Mouse (Mus musculus) kidney, postnatal 0 days (tissue): ENCODE measurements around the gene Nfia. TPM values are rescaled to one million over a fixed set of nuclear protein-coding genes. Genes with fewer than 3 reads are reported as not detected.
A peak's percentile ranks its signal among the peaks of the same experiment; 100 is the strongest.

Experiments used
- ATAC-seq: fragments of 200-750 bp; cut with Nextera tagmentation; replicated peaks from 2 replicates; pipeline ENCODE4 v1.8.0; 2017; ENCODE audit warnings: low read depth, moderate number of reproducible peaks, moderate TSS enrichment, moderate library complexity; ENCODE audit not compliant: low FRiP score
- DNase-seq: peaks from one replicate; pipeline ENCODE4 v3.0.0-alpha.2; 2016; ENCODE audit warnings: low spot score
- H3K27ac ChIP-seq: fragments of 300-500 bp; sonication (generic); 2 replicates; pipeline ENCODE4 v1.5.1; 2014; ENCODE audit warnings: mild to moderate bottlenecking
- H3K27me3 ChIP-seq: fragments of 300-500 bp; sonication (generic); 2 replicates; pipeline ENCODE4 v1.6.1; 2014; ENCODE audit warnings: low read length, mixed read lengths; ENCODE audit not compliant: insufficient read depth
- H3K36me3 ChIP-seq: fragments of 300-500 bp; sonication (generic); 2 replicates; pipeline ENCODE4 v1.6.1; 2014; ENCODE audit warnings: low read length, mixed read lengths; ENCODE audit not compliant: insufficient read depth
- H3K4me1 ChIP-seq: fragments of 300-500 bp; sonication (generic); replicated peaks from 2 replicates; pipeline ENCODE4 v1.6.1; 2014; ENCODE audit warnings: antibody characterized with exemption, low read length, mixed read lengths; ENCODE audit not compliant: insufficient read depth
- H3K4me2 ChIP-seq: fragments of 300-500 bp; sonication (generic); 2 replicates; pipeline ENCODE4 v1.6.1; 2014; ENCODE audit warnings: mild to moderate bottlenecking, low read length, moderate library complexity, mixed read lengths
- H3K4me3 ChIP-seq: fragments of 300-500 bp; sonication (generic); replicated peaks from 2 replicates; pipeline ENCODE4 v1.5.1; 2014; ENCODE audit warnings: low read depth, low read length
- H3K9ac ChIP-seq: fragments of 300-500 bp; sonication (generic); 2 replicates; pipeline ENCODE4 v1.6.1; 2014; ENCODE audit warnings: low read depth, low read length
- H3K9me3 ChIP-seq: fragments of 300-500 bp; sonication (generic); replicated peaks from 2 replicates; pipeline ENCODE4 v1.6.1; 2016; ENCODE audit warnings: low read length, inconsistent platforms, mixed read lengths
- CTCF ChIP-seq: IDR thresholded peaks from 2 replicates; pipeline ENCODE4 v1.5.1; 2016; ENCODE audit warnings: antibody characterized with exemption, low read depth, mild to moderate bottlenecking, moderate library complexity
- WGBS: fragments of 180-500 bp; shearing (Covaris S2); extraction: QIAGEN DNeasy Blood & Tissue Kit; methylation state at CpG from one replicate; pipeline ENCODE4 v1.1.7; 2014; 5-methylcytosine and 5-hydroxymethylcytosine counted together
- polyA plus RNA-seq: library from polyadenylated mRNA; unstranded; fragments of >200 nt; fragmentation: Nextera tagmentation; extraction: Ambion mirVana; gene quantifications from 2 replicates; pipeline ENCODE4 v1.2.1, GENCODE M21; 2015

The Nfia gene
- polyA plus RNA-seq, 1 experiment from 2014 or later = 25.9 TPM

- 0 out of 2 replicates have a peak, but pooled peaks have one; percentile 2 for TF ChIP-seq CTCF
- DNase-seq (no peak), ATAC-seq (no peak)
- Histone ChIP-seq H3K9ac (no peak overlapping the region), H3K4me1 (0 out of 2 replicates have a peak, but pooled peaks cover 3% of the 10 kb centered on the region), H3K4me3 (no peak overlapping the region), H3K9me3 (no peaks in the 10 kb centered on the region), H3K27ac (no peak overlapping the region), H3K4me2 (no peak overlapping the region), H3K36me3 (no peaks in the 10 kb centered on the region), H3K27me3 (no peaks in the 10 kb centered on the region)
- WGBS = 69% methylated on average over 5 of the region's 5 CpGs
These were observed 326.9 kb downstream of the Nfia start for GRCm38 (mm10) chr4:98099433-98099832.

- no peak overlapping the region for H3K9ac ChIP-seq
- 50% methylated on average over 10 of the region's 10 CpGs for WGBS
- no peak overlapping the region for H3K4me3 ChIP-seq
- ATAC-seq (no peak), DNase-seq (no peak)
- H3K4me2 ChIP-seq = no peak overlapping the region
- no peaks in the 10 kb centered on the region for H3K27me3 ChIP-seq
- no peaks in the 10 kb centered on the region for H3K9me3 ChIP-seq
- TF ChIP-seq CTCF = no peak
- H3K27ac ChIP-seq = no peak overlapping the region
- H3K4me1 ChIP-seq = peaks cover 16% of the 10 kb centered on the region
- H3K36me3 ChIP-seq = no peaks in the 10 kb centered on the region
These were observed 328.9 kb downstream of the Nfia start for GRCm38 (mm10) chr4:98101153-98102096.

DNA sequence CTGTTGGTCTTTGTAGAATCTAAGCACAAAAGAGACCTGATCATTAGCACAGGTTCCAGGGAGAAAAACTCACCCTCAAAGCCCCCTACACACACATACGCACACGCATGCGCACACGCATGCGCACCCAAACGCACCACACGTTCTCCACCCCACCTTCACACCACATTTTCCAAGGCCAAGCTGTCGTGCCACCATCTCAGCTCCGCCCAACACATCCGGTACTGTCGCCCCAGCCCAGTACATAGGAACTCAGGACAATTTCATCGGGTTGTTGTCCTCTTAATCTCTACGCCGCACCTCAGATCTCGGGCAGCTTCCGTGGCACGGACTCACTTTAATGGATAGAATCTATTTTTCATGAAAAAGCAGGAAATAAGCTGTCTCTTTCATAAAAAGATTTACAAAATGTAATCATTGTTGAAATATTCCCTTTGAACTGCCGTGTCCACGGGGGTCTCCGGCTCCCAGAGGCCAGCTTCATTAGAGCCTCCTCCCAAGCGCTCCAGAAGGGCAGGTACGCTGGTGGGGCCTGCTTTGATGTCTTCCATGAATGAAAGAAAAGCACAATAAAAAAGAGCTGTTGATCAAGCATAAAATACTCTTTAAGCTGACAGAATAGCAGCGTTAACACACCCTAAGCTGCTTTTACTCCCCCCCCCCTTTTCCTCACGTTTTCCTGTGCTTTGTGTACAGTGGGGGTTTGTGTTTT is 330.2 kb downstream of the Nfia start:
- DNase-seq (no peak), ATAC-seq (no peak)
- no peak overlapping the region for H3K9ac ChIP-seq
- H3K4me3 ChIP-seq = no peak overlapping the region
- H3K27me3 ChIP-seq = no peaks in the 10 kb centered on the region
- H3K36me3 ChIP-seq = no peaks in the 10 kb centered on the region
- no peaks in the 10 kb centered on the region for H3K9me3 ChIP-seq
- 0 out of 2 replicates have a peak overlapping the region, but pooled peaks have one; percentile 1 for H3K4me2 ChIP-seq
- peaks cover 25% of the 10 kb centered on the region for H3K4me1 ChIP-seq
- no peak overlapping the region for H3K27ac ChIP-seq
- TF ChIP-seq CTCF = no peak
- 56% methylated on average over 24 of the region's 24 CpGs for WGBS

GRCm38 (mm10) chr4:98103337-98103666 is 330.8 kb downstream of the Nfia start:
- no peak for DNase-seq
- WGBS = 59% methylated on average over 2 of the region's 2 CpGs

GRCm38 (mm10) chr4:98104161-98104560 is 331.6 kb downstream of the Nfia start:
- peaks cover 25% of the 10 kb centered on the region for H3K4me1 ChIP-seq
- DNase-seq = no peak

More at GRCm38 (mm10) chr4:98103337-98103666, 330.8 kb downstream of the Nfia start:
- Histone ChIP-seq H3K4me3 (no peak overlapping the region), H3K36me3 (no peaks in the 10 kb centered on the region), H3K27ac (no peak overlapping the region), H3K27me3 (no peaks in the 10 kb centered on the region), H3K9me3 (no peaks in the 10 kb centered on the region), H3K4me1 (peaks cover 25% of the 10 kb centered on the region), H3K4me2 (no peak overlapping the region), H3K9ac (no peak overlapping the region)
- no peak for ATAC-seq
- TF ChIP-seq CTCF = no peak

DNA sequence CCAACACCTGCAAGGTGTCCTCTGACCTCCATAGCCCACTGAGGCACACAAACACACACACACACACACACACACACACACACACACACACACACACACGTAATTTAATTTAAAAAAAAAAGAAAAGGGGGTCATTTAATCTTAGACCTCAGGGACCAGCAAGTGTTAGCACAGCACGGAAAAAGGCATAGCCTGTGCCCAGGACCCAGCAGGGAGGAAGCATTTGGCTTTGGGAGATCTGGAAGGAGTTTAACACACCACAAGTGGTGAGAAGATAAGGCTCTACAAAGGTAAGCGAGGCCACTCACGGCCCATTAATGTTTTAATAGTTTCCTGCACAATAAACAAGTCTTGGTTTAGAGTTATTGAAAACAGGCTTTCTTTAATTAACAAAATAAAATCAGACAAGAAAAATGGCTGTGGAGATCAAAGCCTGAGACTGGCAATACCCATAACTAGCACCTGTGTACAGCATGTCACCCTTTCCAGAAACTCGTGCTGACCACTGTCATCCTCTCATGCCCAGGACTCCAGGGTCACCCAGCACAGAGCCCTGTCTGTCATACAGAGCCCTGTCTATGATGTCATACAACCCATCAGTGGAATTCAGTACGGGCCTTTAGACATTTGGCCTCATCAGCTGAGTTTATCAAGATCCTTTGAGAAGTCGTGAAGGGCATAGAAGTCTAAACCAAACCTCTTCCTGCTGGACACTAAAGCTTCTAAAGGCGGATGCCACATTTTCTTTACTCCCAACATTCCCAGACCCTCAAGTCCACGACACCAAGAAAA is 332.6 kb downstream of the Nfia start:
- Histone ChIP-seq H3K27me3 (no peaks in the 10 kb centered on the region), H3K27ac (peak overlapping the region; percentile 42; the same call in 1 of the 2 replicates), H3K4me2 (no peak overlapping the region), H3K9me3 (no peaks in the 10 kb centered on the region), H3K36me3 (no peaks in the 10 kb centered on the region), H3K4me3 (no peak overlapping the region), H3K9ac (no peak overlapping the region), H3K4me1 (peaks cover 25% of the 10 kb centered on the region)
- ATAC-seq (no peak), DNase-seq (no peak)
- no peak for TF ChIP-seq CTCF
- 45% methylated on average over 9 of the region's 9 CpGs for WGBS

More at GRCm38 (mm10) chr4:98104161-98104560, 331.6 kb downstream of the Nfia start:
- no peak for ATAC-seq
- H3K4me2 ChIP-seq = no peak overlapping the region
- H3K9me3 ChIP-seq = no peaks in the 10 kb centered on the region
- no peak for TF ChIP-seq CTCF
- WGBS = 85% methylated on average over 8 of the region's 8 CpGs
- no peaks in the 10 kb centered on the region for H3K36me3 ChIP-seq
- no peak overlapping the region for H3K27ac ChIP-seq
- no peaks in the 10 kb centered on the region for H3K27me3 ChIP-seq
- no peak overlapping the region for H3K9ac ChIP-seq
- no peak overlapping the region for H3K4me3 ChIP-seq
